Mouse (Mus musculus) CD4-positive naive resting alpha-beta T cell, adult 57 days (primary cell): Measurements from ENCODE around the gene AW146154. TPM values are rescaled to one million over a fixed set of nuclear protein-coding genes. Genes with fewer than 3 reads are reported as not detected.

Experiments
- total RNA-seq: library from RNA; stranded (reverse); gene quantifications from one replicate; pipeline ENCODE4 v1.2.4, GENCODE M21; 2023

Gene AW146154
- total RNA-seq: 8.5 TPM

GRCm38 (mm10) chr7:41499389-41500049 lies at the start of gene AW146154, which contains the start of gene Gm20449:
Gene AW146154, minus strand, starts transcription at chr7:41499890.
Gene Gm20449, minus strand, starts transcription at chr7:41499417.

GRCm38 (mm10) chr7:41448596-41448995 lies 51.1 kb downstream of the AW146154 start, which contains the start of gene Vmn2r57:
Gene Vmn2r57, minus strand, starts transcription at chr7:41448696.

Other genes starting within 250 kb of the AW146154 start
- 10.7 TPM for gene AI987944, start 106.5 kb downstream of the AW146154 start, total RNA-seq
- gene Vmn2r57, start 51.2 kb downstream of the AW146154 start, total RNA-seq: not detected
- gene Gm20449, start 473 bp downstream of the AW146154 start, total RNA-seq: 0.44 TPM
- gene Gm6871, start 73.8 kb upstream of the AW146154 start, total RNA-seq: not detected
- 47.5 TPM for gene 2610021A01Rik, start 99.3 kb upstream of the AW146154 start, total RNA-seq
- 14.8 TPM for gene Zfp788, start 133.3 kb upstream of the AW146154 start, total RNA-seq